Mouse (Mus musculus) bone marrow macrophage, adult 2 months (primary cell): ENCODE results near the gene Sort1.

Experiments
- CTCF ChIP-seq: IDR thresholded peaks from 2 replicates; pipeline ENCODE4 v1.5.1; 2012; ENCODE audit warnings: low read depth, mild to moderate bottlenecking, low read length, moderate library complexity
- POLR2A ChIP-seq: IDR thresholded peaks from 2 replicates; pipeline ENCODE4 v1.6.1; 2012; ENCODE audit warnings: mild to moderate bottlenecking, low read depth, low read length, borderline replicate concordance

- TF ChIP-seq POLR2A (no peak), CTCF (no peak)
Measured at GRCm38 (mm10) chr3:108307485-108307884, 23.6 kb downstream of the Sort1 start.
